Mouse (Mus musculus) left cerebral cortex, adult 2 months (tissue): ENCODE results near the gene Hivep3. TPM values are rescaled to one million over a fixed set of nuclear protein-coding genes. Genes with fewer than 3 reads are reported as not detected.
A peak's percentile ranks its signal among the peaks of the same experiment; 100 is the strongest.

Source experiments
- DNase-seq, 2 experiments: peaks; one replicate each; pipeline ENCODE4 v3.0.0; 2021 to 2022; ENCODE audit warnings: low spot score in 2 of 2, mixed read lengths in 1 of 2; ENCODE audit errors: extremely low spot score in 1 of 2
- H3K27ac ChIP-seq: fragments of 200-600 bp; 2 replicates; pipeline ENCODE4 v1.8.1; 2022
- H3K4me3 ChIP-seq: fragments of 200-600 bp; 2 replicates; pipeline ENCODE4 v1.8.1; 2022
- CTCF ChIP-seq: fragments of 200-600 bp; IDR thresholded peaks from 2 replicates; pipeline ENCODE4 v1.8.1; 2022; ENCODE audit warnings: antibody characterized with exemption, mild to moderate bottlenecking, moderate library complexity
- intact Hi-C: fragments of 180-260 bp; cut with DNase I; formaldehyde crosslinking; loops from one replicate; pipeline ENCODE4 v1.15.1; 2025
- total RNA-seq, 2 experiments: library from RNA; stranded (reverse); gene quantifications; 2 replicates each; pipeline ENCODE4 v1.2.3; 2021

Hivep3 gene
- total RNA-seq, 2 experiments from 2014 or later, result 65.8 to 87.4 TPM

GRCm38 (mm10) chr4:120168346-120168745 is 434.8 kb downstream of the Hivep3 start:
- H3K4me3 ChIP-seq, result no peak overlapping the region
- H3K27ac ChIP-seq, result no peak overlapping the region
- intact Hi-C loops, result no loop called here
- no peak for DNase-seq
- TF ChIP-seq CTCF, result no peak

- no peak for DNase-seq
- H3K4me3 ChIP-seq, result no peak overlapping the region
- H3K27ac ChIP-seq, result no peak overlapping the region
- intact Hi-C loops, result no loop called here
- TF ChIP-seq CTCF, result no peak
Measured at GRCm38 (mm10) chr4:120170387-120170936, 436.9 kb downstream of the Hivep3 start.

- Histone ChIP-seq H3K4me3 (no peak overlapping the region), H3K27ac (no peak overlapping the region)
- TF ChIP-seq CTCF, result no peak
- intact Hi-C loops, result no loop called here
- peak; percentile 41 to 49 for DNase-seq
Measured at GRCm38 (mm10) chr4:120172050-120172684, 438.6 kb downstream of the Hivep3 start.

- Histone ChIP-seq H3K4me3 (no peak overlapping the region), H3K27ac (no peak overlapping the region)
- intact Hi-C loops, result no loop called here
- no peak for DNase-seq
- TF ChIP-seq CTCF, result no peak
Measured at GRCm38 (mm10) chr4:120179123-120179522, 445.5 kb downstream of the Hivep3 start.

GRCm38 (mm10) chr4:120180535-120180934 is 447.0 kb downstream of the Hivep3 start:
- no peak for TF ChIP-seq CTCF
- Histone ChIP-seq H3K4me3 (no peak overlapping the region), H3K27ac (no peak overlapping the region)
- no peak for DNase-seq
- intact Hi-C loops, result no loop called here

GRCm38 (mm10) chr4:120184374-120184991 is 450.9 kb downstream of the Hivep3 start:
- Histone ChIP-seq H3K4me3 (no peak overlapping the region), H3K27ac (no peak overlapping the region)
- intact Hi-C loops, result no loop called here
- no peak for TF ChIP-seq CTCF
- no peak for DNase-seq

- no peak for DNase-seq
- no peak for TF ChIP-seq CTCF
- no peak overlapping the region for H3K27ac ChIP-seq
- no peak overlapping the region for H3K4me3 ChIP-seq
- intact Hi-C loops, result no loop called here
Measured at GRCm38 (mm10) chr4:120186441-120186840, 452.9 kb downstream of the Hivep3 start.

GRCm38 (mm10) chr4:120186934-120187333 is 453.4 kb downstream of the Hivep3 start:
- DNase-seq, result no peak
- Histone ChIP-seq H3K27ac (no peak overlapping the region), H3K4me3 (no peak overlapping the region)
- intact Hi-C loops, result no loop called here
- TF ChIP-seq CTCF, result peak; percentile 54

Other genes with a start within 250 kb of the Hivep3 start
- gene Rimkla, start 241.2 kb upstream of the Hivep3 start, total RNA-seq, result 1 to 10 TPM; 6.2 to 9.3 TPM
- 10 to 100 TPM; 69.6 to 72.2 TPM for gene Foxj3, start 196.8 kb upstream of the Hivep3 start, total RNA-seq
- gene Frg2f1, start 194.3 kb upstream of the Hivep3 start, total RNA-seq, result 10 to 100 TPM; 21.4 to 22.5 TPM
- gene Guca2a, start 96.1 kb upstream of the Hivep3 start, total RNA-seq, result not detected
- gene Guca2b, start 74.8 kb upstream of the Hivep3 start, total RNA-seq, result not detected